Mouse (Mus musculus) bone marrow macrophage, adult 2 months (primary cell): ENCODE results near the gene Dennd6b.

Experiments
- CTCF ChIP-seq: IDR thresholded peaks from 2 replicates; pipeline ENCODE4 v1.5.1; 2012; ENCODE audit warnings: low read depth, mild to moderate bottlenecking, low read length, moderate library complexity
- POLR2A ChIP-seq: IDR thresholded peaks from 2 replicates; pipeline ENCODE4 v1.6.1; 2012; ENCODE audit warnings: mild to moderate bottlenecking, low read depth, low read length, borderline replicate concordance

DNA sequence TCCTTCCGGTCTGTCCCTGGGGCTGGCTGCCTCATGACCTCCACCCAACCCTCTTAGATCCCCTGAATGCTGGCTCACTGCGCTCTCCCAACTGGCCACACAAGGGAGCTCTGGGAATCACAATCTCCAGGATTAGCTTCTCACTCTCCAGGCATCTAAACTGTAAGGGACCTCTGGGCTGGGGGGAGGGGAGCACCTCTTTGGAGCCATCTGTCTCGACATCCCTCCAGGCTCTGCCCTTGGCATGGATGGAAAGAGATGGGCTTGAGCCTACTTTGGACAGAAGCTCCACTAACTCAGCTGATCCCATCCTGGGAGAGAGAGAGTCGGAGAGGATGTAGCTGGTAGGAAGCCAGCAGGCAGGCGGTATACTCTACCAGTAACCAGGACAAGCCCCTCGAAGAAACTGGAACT is 14.0 kb downstream of the Dennd6b start:
- TF ChIP-seq POLR2A, result no peak
- 0 out of 2 replicates have a peak, but pooled peaks have one; percentile 25 for TF ChIP-seq CTCF
